Mouse (Mus musculus): ENCODE measurements at regions not wholly inside any gene's neighbourhood (a gene's known extent, or its start where the extent isn't known, plus 50 kb on each side); places are given as distances from the start of the nearest gene placed in this dataset.

DNA sequence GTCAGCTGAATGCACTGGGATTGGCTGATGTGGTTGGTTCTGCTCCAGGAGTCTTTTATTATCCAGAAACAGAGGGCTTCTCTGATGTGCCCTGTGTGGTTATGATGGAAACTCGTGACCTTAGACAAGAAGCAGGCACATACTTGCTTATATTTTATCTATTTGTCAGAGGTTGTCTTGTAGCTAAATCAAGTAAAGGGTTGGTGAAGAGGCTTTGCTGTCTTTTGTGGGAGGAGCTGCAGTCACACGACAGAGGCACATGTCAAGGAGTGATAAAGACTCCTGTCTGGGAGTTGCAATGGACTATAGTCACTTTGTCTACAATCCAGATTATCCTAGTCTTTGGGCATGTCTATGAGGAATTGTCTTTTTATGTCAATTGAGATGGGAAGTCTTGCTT is 2149.9 kb upstream of the Lrrc6 start:
- no peak for TF ChIP-seq CTCF (conservative IDR thresholded peaks at IDR 0.05; ENCODE audit: insufficient read depth, insufficient read length, low read depth, low read length)
- no peak for TF ChIP-seq POLR2A (IDR thresholded peaks at IDR 0.05; ENCODE audit: low read depth, low read length)
